Mouse (Mus musculus) CH12.LX (cell line): ENCODE results near the gene Sectm1a. TPM values are rescaled to one million over a fixed set of nuclear protein-coding genes. Genes with fewer than 3 reads are reported as not detected.
A peak's percentile ranks its signal among the peaks of the same experiment; 100 is the strongest.

Experiments
- DNase-seq: peaks from one replicate; pipeline ENCODE4 v3.0.0-alpha.2; 2013; ENCODE audit errors: extremely low read depth
- H3K27ac ChIP-seq: 2 replicates; pipeline ENCODE4 v1.5.1; 2012; ENCODE audit warnings: low read depth, mild to moderate bottlenecking, control low read depth, moderate library complexity; ENCODE audit not compliant: insufficient read depth
- H3K27me3 ChIP-seq: replicated peaks from 2 replicates; pipeline ENCODE3; 2012; ENCODE audit warnings: inconsistent platforms
- H3K36me3 ChIP-seq, 2 experiments: replicated peaks in 1 of 2; 2 replicates each; pipeline versions ENCODE3 to v1.6.1; 2012; ENCODE audit warnings: inconsistent platforms in 1 of 2, low read length in 1 of 2, mild to moderate bottlenecking in 1 of 2, mixed read lengths in 1 of 2, moderate library complexity in 1 of 2; ENCODE audit not compliant: control insufficient read depth in 1 of 2, insufficient read depth in 1 of 2
- H3K4me1 ChIP-seq, 2 experiments: 2 replicates each; pipeline ENCODE4 v1.6.1; 2012; ENCODE audit warnings: inconsistent platforms in 1 of 2, moderate library complexity in 1 of 2; ENCODE audit not compliant: insufficient read depth in 2 of 2, control insufficient read depth in 1 of 2
- H3K4me2 ChIP-seq: 2 replicates; pipeline ENCODE4 v1.6.1; 2012; ENCODE audit warnings: low read depth, mild to moderate bottlenecking, control low read depth; ENCODE audit not compliant: poor library complexity, insufficient read depth, severe bottlenecking
- H3K4me3 ChIP-seq, 3 experiments: fragments of 150-350 bp in 1 of 3; sonication (generic) in 1 of 3; replicated peaks in 1 of 3; 2 replicates each; pipeline versions ENCODE3 to v1.5.1; 2011 to 2012; ENCODE audit warnings: low read depth in 2 of 3, low read length in 2 of 3, mild to moderate bottlenecking in 2 of 3, moderate library complexity in 2 of 3, control low read depth in 1 of 3, improper control_type of control experiment in 1 of 3, inconsistent platforms in 1 of 3, mixed read lengths in 1 of 3; ENCODE audit not compliant: poor library complexity in 1 of 3
- H3K79me2 ChIP-seq: replicated peaks from 2 replicates; pipeline ENCODE4 v1.6.1; 2012; ENCODE audit warnings: mild to moderate bottlenecking, moderate library complexity; ENCODE audit not compliant: control insufficient read depth, poor library complexity, insufficient read depth, severe bottlenecking; ENCODE audit errors: extremely low read depth
- H3K9ac ChIP-seq: 2 replicates; pipeline ENCODE4 v1.6.1; 2012; ENCODE audit warnings: low read depth, mild to moderate bottlenecking, control low read depth, moderate library complexity; ENCODE audit not compliant: insufficient read depth
- H3K9me3 ChIP-seq: replicated peaks from 2 replicates; pipeline ENCODE3; 2012; ENCODE audit warnings: low read length, inconsistent platforms, mixed read lengths
- BHLHE40 ChIP-seq: IDR thresholded peaks from 2 replicates; pipeline ENCODE4 v1.6.1; 2011; ENCODE audit warnings: mild to moderate bottlenecking, low read depth, low read length, improper control_type of control experiment
- CTCF ChIP-seq, 2 experiments: IDR thresholded peaks in 1 of 2; conservative IDR thresholded peaks in 1 of 2; 2 replicates each; pipeline ENCODE4 v1.5.1; 2011 to 2012; ENCODE audit warnings: low read depth in 2 of 2, low read length in 2 of 2, improper control_type of control experiment in 1 of 2, inconsistent platforms in 1 of 2, mild to moderate bottlenecking in 1 of 2, moderate library complexity in 1 of 2
- E2F4 ChIP-seq: IDR thresholded peaks from 2 replicates; pipeline ENCODE4 v1.6.1; 2011; ENCODE audit warnings: low read depth, low read length, improper control_type of control experiment; ENCODE audit not compliant: insufficient replicate concordance
- ETS1 ChIP-seq: conservative IDR thresholded peaks from 2 replicates; pipeline ENCODE4 v1.6.1; 2012; ENCODE audit warnings: low read depth, mild to moderate bottlenecking, inconsistent platforms, low read length, improper control_type of control experiment, moderate library complexity
- HCFC1 ChIP-seq: IDR thresholded peaks from 2 replicates; pipeline ENCODE4 v1.6.1; 2012; ENCODE audit warnings: low read depth, mild to moderate bottlenecking, inconsistent platforms, low read length, improper control_type of control experiment
- IRF4 ChIP-seq: IDR thresholded peaks from 2 replicates; pipeline ENCODE4 v1.6.1; 2014; ENCODE audit warnings: low read depth, mild to moderate bottlenecking, inconsistent platforms, low read length, improper control_type of control experiment
- JUN ChIP-seq: IDR thresholded peaks from 2 replicates; pipeline ENCODE4 v1.6.1; 2011; ENCODE audit warnings: low read depth, mild to moderate bottlenecking, low read length, improper control_type of control experiment, moderate library complexity; ENCODE audit not compliant: insufficient read depth
- KAT2A ChIP-seq: IDR thresholded peaks from 2 replicates; pipeline ENCODE4 v1.6.1; 2012; ENCODE audit warnings: low read length, improper control_type of control experiment, inconsistent platforms; ENCODE audit not compliant: insufficient replicate concordance
- MAZ ChIP-seq: IDR thresholded peaks from 2 replicates; pipeline ENCODE4 v1.6.1; 2012; ENCODE audit warnings: low read depth, mild to moderate bottlenecking, inconsistent platforms, low read length, improper control_type of control experiment, moderate library complexity
- PAX5 ChIP-seq: IDR thresholded peaks from 2 replicates; pipeline ENCODE4 v1.6.1; 2012; ENCODE audit warnings: low read length, inconsistent platforms, mixed read lengths
- RAD21 ChIP-seq: IDR thresholded peaks from 2 replicates; pipeline ENCODE4 v1.6.1; 2011; ENCODE audit warnings: low read depth, mild to moderate bottlenecking, low read length, improper control_type of control experiment, moderate library complexity
- SIN3A ChIP-seq: IDR thresholded peaks from 2 replicates; pipeline ENCODE4 v1.6.1; 2012; ENCODE audit warnings: low read length, improper control_type of control experiment, inconsistent platforms
- TCF12 ChIP-seq: IDR thresholded peaks from 2 replicates; pipeline ENCODE4 v1.6.1; 2014; ENCODE audit warnings: low read depth, mild to moderate bottlenecking, inconsistent platforms, low read length, improper control_type of control experiment
- UBTF ChIP-seq: IDR thresholded peaks from 2 replicates; pipeline ENCODE4 v1.6.1; 2012; ENCODE audit warnings: low read depth, mild to moderate bottlenecking, inconsistent platforms, low read length, improper control_type of control experiment, moderate library complexity
- ZKSCAN1 ChIP-seq: IDR thresholded peaks from 2 replicates; pipeline ENCODE4 v1.6.1; 2012; ENCODE audit warnings: low read depth, inconsistent platforms, low read length, improper control_type of control experiment, borderline replicate concordance
- dilution Hi-C: fragments of 300-500 bp; cut with MboI; formaldehyde crosslinking; loops from 2 replicates; pipeline ENCODE4 v1.14.3; 2020; ENCODE audit warnings: low sequenced_read_pairs; ENCODE audit not compliant: extremely low pct_unique_long_range_greater_than_20kb, extremely low pct_ligation_motif_present
- in situ Hi-C: fragments of 300-500 bp; cut with MboI; formaldehyde crosslinking; loops from 3 replicates; pipeline ENCODE4 v1.14.3; 2019; ENCODE audit warnings: low sequenced_read_pairs, low pct_ligation_motif_present, low pct_unique_long_range_greater_than_20kb, mixed read lengths
- polyA plus RNA-seq: library from polyadenylated mRNA; unstranded; fragments of >175 nt; gene quantifications from 2 replicates; pipeline ENCODE4 v1.2.1, GENCODE M21; 2012; ENCODE audit warnings: low read depth; ENCODE audit not compliant: insufficient read length
- total RNA-seq, 2 experiments: library from RNA; depleted of rRNA; stranded (reverse); fragments of 300-350 nt in 1 of 2; fragments of >200 nt in 1 of 2; gene quantifications; 2 replicates each; pipeline ENCODE4 v1.2.3; 2012 to 2014

The Sectm1a gene
- total and polyA plus RNA-seq, 3 experiments, result 0.08 TPM; not detected in 2

DNA sequence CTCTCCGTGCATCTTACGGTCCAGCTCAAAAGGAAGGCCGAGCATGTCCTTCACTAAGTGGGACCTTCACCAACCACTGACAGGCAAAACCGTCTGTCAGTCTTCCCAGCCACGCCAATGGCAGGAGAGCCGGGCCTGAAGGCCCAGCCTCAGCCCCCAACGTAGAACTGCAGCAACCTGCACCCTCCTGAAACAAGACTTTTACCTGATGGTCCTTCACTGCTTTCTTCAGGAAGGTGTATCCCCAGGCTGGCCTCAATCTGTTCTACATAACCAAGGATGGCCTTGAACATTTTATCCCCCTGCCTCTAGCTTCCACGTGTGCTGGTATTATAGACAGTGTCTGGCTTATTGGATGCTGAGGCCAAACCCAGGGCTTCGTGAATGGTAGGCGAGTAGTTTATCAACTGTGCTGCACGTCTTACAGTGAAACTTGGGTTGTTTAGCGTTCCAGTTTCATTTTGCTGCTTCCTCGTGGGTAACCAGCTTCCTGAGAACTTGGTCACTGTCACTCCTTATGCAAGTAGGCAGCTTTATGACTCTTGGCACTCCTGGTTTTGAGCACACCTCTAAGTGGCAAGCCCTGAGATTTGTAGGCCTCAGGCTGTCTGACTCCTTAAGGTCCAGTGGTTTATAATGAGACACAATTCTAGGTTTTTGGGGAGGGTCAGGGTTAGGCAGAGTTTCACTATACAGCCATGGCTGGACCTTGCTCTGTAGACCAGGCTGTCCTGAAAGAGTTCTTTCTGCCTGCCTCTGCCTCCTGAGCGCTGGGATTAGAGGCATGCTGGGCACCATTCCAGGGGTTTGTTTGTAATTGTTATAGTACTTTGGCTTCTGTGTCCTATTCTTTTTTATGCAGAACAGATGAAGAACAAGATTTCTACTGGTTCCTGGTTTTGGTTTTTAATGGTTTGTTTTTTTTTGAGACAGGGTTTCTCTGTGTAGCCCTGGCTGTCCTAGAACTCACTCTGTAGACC is 11.9 kb upstream of the Sectm1a start:
- in situ Hi-C loops, result no loop called here
- TF ChIP-seq KAT2A (no peak), JUN (no peak), IRF4 (no peak)

DNA sequence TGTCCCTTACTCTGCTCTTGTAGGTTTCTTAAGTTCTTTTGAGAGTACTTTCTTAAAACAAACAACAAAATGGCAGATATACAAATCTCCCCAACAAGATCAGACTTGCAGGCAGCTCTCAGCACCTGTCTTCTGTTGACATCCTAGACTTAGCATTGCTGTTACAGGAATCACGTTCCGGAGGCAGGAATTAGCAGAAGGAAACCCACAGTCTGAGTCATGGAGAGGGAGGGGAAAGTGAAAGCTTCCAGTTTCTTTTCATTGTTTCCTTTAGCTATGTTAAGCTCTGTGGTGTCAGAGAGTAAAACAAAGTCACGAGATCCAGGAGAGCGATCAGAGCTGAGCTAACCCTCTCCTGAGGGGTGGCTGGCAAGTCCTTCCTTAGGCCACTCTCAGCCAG is 9.9 kb upstream of the Sectm1a start:
- no peaks in the 10 kb centered on the region for H3K79me2 ChIP-seq
- H3K4me1 ChIP-seq, result peaks cover 0 to 14% of the 10 kb centered on the region in 2 experiments; a peak in 3 of 4 replicates
- in situ Hi-C loops, result no loop called here
- H3K9ac ChIP-seq, result no peak overlapping the region
- H3K27ac ChIP-seq, result no peak overlapping the region
- TF ChIP-seq UBTF (no peak), BHLHE40 (peak; percentile 62)
- no peak overlapping the region for H3K4me3 ChIP-seq
- H3K27me3 ChIP-seq, result no peaks in the 10 kb centered on the region
- H3K4me2 ChIP-seq, result no peak overlapping the region
- H3K9me3 ChIP-seq, result no peaks in the 10 kb centered on the region
- no peak for DNase-seq
- H3K36me3 ChIP-seq, result no peaks in the 10 kb centered on the region
- dilution Hi-C loops, result no loop called here

More for the DNA sequence above, 11.9 kb upstream of the Sectm1a start:
- no peak overlapping the region for H3K27ac ChIP-seq
- no peak for DNase-seq
- dilution Hi-C loops, result no loop called here
- no peak overlapping the region for H3K4me3 ChIP-seq
- no peak overlapping the region for H3K4me2 ChIP-seq
- H3K9me3 ChIP-seq, result no peaks in the 10 kb centered on the region
- peaks cover 0 to 6% of the 10 kb centered on the region in 2 experiments; a peak in 3 of 4 replicates for H3K4me1 ChIP-seq
- H3K79me2 ChIP-seq, result no peaks in the 10 kb centered on the region
- H3K9ac ChIP-seq, result no peak overlapping the region
- H3K27me3 ChIP-seq, result no peaks in the 10 kb centered on the region
- no peaks in the 10 kb centered on the region for H3K36me3 ChIP-seq

DNA sequence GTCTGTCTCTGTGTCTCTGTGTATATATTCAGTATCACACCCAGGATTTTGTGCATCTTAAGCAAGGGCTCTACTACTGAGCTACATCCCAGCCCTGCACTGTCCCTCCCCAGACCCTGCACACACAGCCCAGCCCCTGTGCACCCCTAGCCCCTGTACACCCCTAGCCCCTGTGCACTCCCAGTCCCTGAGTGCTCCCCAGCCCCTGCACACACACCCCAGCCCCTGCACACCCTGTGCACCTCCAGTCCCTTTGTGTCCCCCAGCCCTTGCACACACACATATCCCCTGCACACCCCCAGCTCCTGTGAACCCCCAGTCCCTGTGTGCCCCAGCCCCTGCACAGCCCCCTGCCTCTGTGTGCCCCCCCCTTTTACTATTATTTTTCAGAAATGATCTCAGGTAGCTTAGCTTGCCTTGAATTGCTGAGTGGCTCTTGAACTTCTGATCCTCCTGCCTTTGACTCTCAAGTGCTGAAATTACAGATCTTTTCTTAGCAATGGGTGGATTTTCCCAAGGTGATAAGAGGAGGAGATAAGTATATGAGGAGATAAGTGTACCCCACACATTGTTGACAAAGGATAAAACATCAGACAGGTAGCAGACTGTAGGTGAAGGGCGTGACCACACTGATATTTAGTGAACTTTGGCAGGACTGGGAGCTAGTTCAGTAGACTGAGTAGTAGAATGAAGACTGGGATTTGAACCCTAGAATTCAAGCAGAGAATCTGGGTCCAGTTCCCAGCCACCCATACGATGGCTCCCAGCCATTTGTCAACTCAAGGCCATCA is 8.9 kb upstream of the Sectm1a start:
- in situ Hi-C loops (no loop called here), dilution Hi-C loops (no loop called here)
- no peak for TF ChIP-seq HCFC1
- TF ChIP-seq CTCF (conservative IDR thresholded peaks at IDR 0.05 in 1 of 2, IDR thresholded peaks at IDR 0.05 in 1 of 2; ENCODE audit: low read depth in 2 of 2, low read length in 2 of 2), result no peak
- TF ChIP-seq E2F4, result no peak
- no peak for TF ChIP-seq UBTF
- TF ChIP-seq BHLHE40, result no peak
- no peak for TF ChIP-seq SIN3A
- no peak for TF ChIP-seq MAZ
- TF ChIP-seq ZKSCAN1, result no peak
- TF ChIP-seq TCF12, result no peak
- no peak for TF ChIP-seq RAD21
- no peak for TF ChIP-seq PAX5
- TF ChIP-seq KAT2A, result no peak
- TF ChIP-seq ETS1, result no peak
- TF ChIP-seq, all 38 proteins: peak for 0
- Histone ChIP-seq H3K9me3 (no peaks in the 10 kb centered on the region), H3K4me2 (no peak overlapping the region), H3K36me3 (no peaks in the 10 kb centered on the region), H3K9ac (no peak overlapping the region), H3K27me3 (no peaks in the 10 kb centered on the region), H3K27ac (no peak overlapping the region), H3K4me1 (peaks cover 0 to 15% of the 10 kb centered on the region in 2 experiments; a peak in 3 of 4 replicates), H3K79me2 (no peaks in the 10 kb centered on the region), H3K4me3 (no peak overlapping the region)
- no peak for DNase-seq
